Mouse (Mus musculus): Measurements from ENCODE around the gene Grin3b.

The Grin3b gene

GRCm38 (mm10) chr10:79970415-79971182 is at the start of gene Grin3b:
Gene Grin3b, plus strand, starts transcription at chr10:79970715.
- in situ Hi-C loops (cut with MboI; ENCODE audit: low pct_unique_long_range_greater_than_20kb in 1 of 2, low sequenced_read_pairs in 2 of 2, unreplicated experiment in 1 of 2) = no loop called here

GRCm38 (mm10) chr10:79920958-79921535 is 49.5 kb upstream of the Grin3b start, which contains the start of gene R3hdm4:
Gene R3hdm4, minus strand, starts transcription at chr10:79921208.
- in situ Hi-C loops (cut with MboI; ENCODE audit: low pct_unique_long_range_greater_than_20kb in 1 of 2, low sequenced_read_pairs in 2 of 2, unreplicated experiment in 1 of 2) = loop anchor here (10.0 kb wide), 1 partner anchor 86 kb away; no protein-coding TSS in a partner anchor

- in situ Hi-C loops (cut with MboI; ENCODE audit: low pct_unique_long_range_greater_than_20kb in 1 of 2, low sequenced_read_pairs in 2 of 2, unreplicated experiment in 1 of 2) = loop anchor here (10.0 kb wide), 1 partner anchor 87 kb away; no protein-coding TSS in a partner anchor
Measured at GRCm38 (mm10) chr10:79921572-79921971, 48.9 kb upstream of the Grin3b start.

DNA sequence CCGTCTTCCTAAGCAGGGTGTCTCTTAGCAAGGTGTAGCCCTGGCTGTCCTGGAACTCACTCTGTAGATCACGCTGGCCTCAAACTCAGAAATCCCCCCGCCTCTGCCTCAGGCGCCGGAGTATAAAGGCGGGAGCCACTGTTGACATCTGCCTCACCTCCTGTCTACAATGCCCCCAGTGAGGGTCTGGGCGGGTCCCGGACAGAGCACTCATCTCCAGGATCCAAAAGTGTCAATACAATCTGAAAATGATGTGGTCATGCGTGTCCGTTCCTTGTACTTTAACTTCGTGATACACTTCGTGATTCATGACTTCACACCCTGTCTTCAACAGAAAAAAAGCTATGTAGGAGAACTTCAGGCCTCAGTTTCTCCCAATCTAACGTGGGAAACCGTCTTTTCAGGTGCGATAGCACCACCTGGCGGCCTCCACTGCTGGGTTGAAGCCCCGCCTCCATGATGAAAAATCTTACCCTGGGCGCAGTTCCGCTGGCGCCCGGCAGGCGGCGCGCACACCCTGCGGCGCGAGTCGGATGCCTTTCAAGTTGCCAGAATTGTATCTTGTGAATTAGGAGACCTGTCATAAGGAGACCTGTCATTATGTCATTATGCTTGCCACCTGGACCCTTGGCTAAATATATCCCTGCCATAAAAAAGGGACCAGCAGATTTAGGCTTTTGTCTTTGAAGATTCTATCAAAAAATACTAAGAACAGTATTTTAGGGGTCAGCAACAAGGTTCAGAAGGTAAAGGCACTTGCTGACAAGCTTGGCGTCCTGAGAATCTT is 45.3 kb upstream of the Grin3b start:
- in situ Hi-C loops (cut with MboI; ENCODE audit: low pct_unique_long_range_greater_than_20kb in 1 of 2, low sequenced_read_pairs in 2 of 2, unreplicated experiment in 1 of 2) = loop anchor here (5.0 to 10.0 kb wide), 2 partner anchors 43 to 90 kb away; no protein-coding TSS in a partner anchor

- in situ Hi-C loops (cut with MboI; ENCODE audit: low pct_unique_long_range_greater_than_20kb in 1 of 2, low sequenced_read_pairs in 2 of 2, unreplicated experiment in 1 of 2) = loop anchor here (5.0 to 10.0 kb wide), 2 partner anchors 44 to 91 kb away; no protein-coding TSS in a partner anchor
Measured at GRCm38 (mm10) chr10:79925785-79926490, 44.6 kb upstream of the Grin3b start.

- in situ Hi-C loops (cut with MboI; ENCODE audit: low pct_unique_long_range_greater_than_20kb in 1 of 2, low sequenced_read_pairs in 2 of 2, unreplicated experiment in 1 of 2) = loop anchor here (5.0 to 10.0 kb wide), 2 partner anchors 44 to 92 kb away; no protein-coding TSS in a partner anchor
Measured at GRCm38 (mm10) chr10:79926491-79927323, 43.8 kb upstream of the Grin3b start, which contains the start of gene Arid3a. Gene Arid3a, plus strand, starts transcription at chr10:79927043.

GRCm38 (mm10) chr10:79927324-79928029 is 43.0 kb upstream of the Grin3b start:
- in situ Hi-C loops (cut with MboI; ENCODE audit: low pct_unique_long_range_greater_than_20kb in 1 of 2, low sequenced_read_pairs in 2 of 2, unreplicated experiment in 1 of 2) = loop anchor here (5.0 to 10.0 kb wide), 2 partner anchors 45 to 93 kb away; no protein-coding TSS in a partner anchor

- in situ Hi-C loops (cut with MboI; ENCODE audit: low pct_unique_long_range_greater_than_20kb in 1 of 2, low sequenced_read_pairs in 2 of 2, unreplicated experiment in 1 of 2) = loop anchor here (5.0 to 10.0 kb wide), 2 partner anchors 46 to 93 kb away; no protein-coding TSS in a partner anchor
Measured at GRCm38 (mm10) chr10:79928030-79928694, 42.4 kb upstream of the Grin3b start.

- in situ Hi-C loops (cut with MboI; ENCODE audit: low pct_unique_long_range_greater_than_20kb in 1 of 2, low sequenced_read_pairs in 2 of 2, unreplicated experiment in 1 of 2) = loop anchor here (5.0 to 10.0 kb wide), 2 partner anchors 47 to 94 kb away; no protein-coding TSS in a partner anchor
Measured at GRCm38 (mm10) chr10:79928907-79929701, 41.4 kb upstream of the Grin3b start.

- in situ Hi-C loops (cut with MboI; ENCODE audit: low pct_unique_long_range_greater_than_20kb in 1 of 2, low sequenced_read_pairs in 2 of 2, unreplicated experiment in 1 of 2) = loop anchor here (5.0 to 10.0 kb wide), 2 partner anchors 48 to 95 kb away; no protein-coding TSS in a partner anchor
Measured at GRCm38 (mm10) chr10:79929967-79930825, 40.3 kb upstream of the Grin3b start.

DNA sequence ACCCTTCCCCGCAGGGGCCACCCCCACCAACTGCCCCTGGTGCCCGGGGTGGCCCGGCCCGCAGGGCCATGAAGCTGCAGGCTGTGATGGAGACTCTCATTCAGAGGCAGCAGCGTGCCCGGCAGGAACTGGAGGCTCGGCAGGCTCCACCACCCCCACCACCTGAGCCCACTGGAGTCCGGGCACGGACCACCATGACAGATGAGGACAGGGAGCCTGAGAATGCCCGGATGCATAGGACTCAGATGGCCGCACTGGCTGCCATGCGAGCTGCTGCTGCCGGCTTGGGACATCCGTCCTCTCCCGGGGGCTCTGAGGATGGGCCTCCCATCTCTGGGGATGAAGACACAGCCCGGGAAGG is 39.7 kb upstream of the Grin3b start:
- in situ Hi-C loops (cut with MboI; ENCODE audit: low pct_unique_long_range_greater_than_20kb in 1 of 2, low sequenced_read_pairs in 2 of 2, unreplicated experiment in 1 of 2) = no loop called here

DNA sequence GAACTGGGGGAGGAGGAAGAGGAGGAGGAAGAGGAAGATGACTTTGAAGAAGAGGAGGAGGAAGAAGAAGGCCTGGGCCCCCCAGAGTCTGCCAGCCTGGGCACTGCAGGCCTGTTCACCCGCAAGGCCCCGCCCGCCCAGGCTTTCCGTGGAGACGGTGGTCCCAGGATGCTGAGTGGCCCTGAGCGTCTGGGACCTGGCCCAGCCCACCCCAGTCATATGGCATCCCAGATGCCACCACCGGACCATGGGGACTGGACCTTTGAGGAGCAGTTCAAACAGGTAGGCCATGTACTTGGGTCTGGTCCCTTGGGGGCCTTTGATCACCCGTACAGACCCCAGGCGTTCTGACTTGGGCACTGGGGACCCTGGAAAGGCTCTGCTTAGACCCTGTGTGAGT is 38.7 kb upstream of the Grin3b start:
- in situ Hi-C loops (cut with MboI; ENCODE audit: low pct_unique_long_range_greater_than_20kb in 1 of 2, low sequenced_read_pairs in 2 of 2, unreplicated experiment in 1 of 2) = no loop called here

- in situ Hi-C loops (cut with MboI; ENCODE audit: low pct_unique_long_range_greater_than_20kb in 1 of 2, low sequenced_read_pairs in 2 of 2, unreplicated experiment in 1 of 2) = no loop called here
Measured at GRCm38 (mm10) chr10:79932736-79933135, 37.8 kb upstream of the Grin3b start.

GRCm38 (mm10) chr10:79933145-79933679 is 37.3 kb upstream of the Grin3b start:
- in situ Hi-C loops (cut with MboI; ENCODE audit: low pct_unique_long_range_greater_than_20kb in 1 of 2, low sequenced_read_pairs in 2 of 2, unreplicated experiment in 1 of 2) = no loop called here
